Mouse (Mus musculus): ENCODE measurements at regions not wholly inside any gene's neighbourhood (a gene's known extent, or its start where the extent isn't known, plus 50 kb on each side); places are given as distances from the start of the nearest gene placed in this dataset.

- no peaks in the 10 kb centered on the region for H3K9me3 ChIP-seq (ENCODE audit: low read length)
- no peaks in the 10 kb centered on the region for H3K4me1 ChIP-seq (ENCODE audit: insufficient read depth, low read depth, low read length)
- H3K4me3 ChIP-seq (ENCODE audit: low read depth, low read length): no peak overlapping the region
- H3K4me2 ChIP-seq (replicated peaks; ENCODE audit: low read depth, low read length): no peak overlapping the region
- no peak overlapping the region for H3K9ac ChIP-seq (replicated peaks; ENCODE audit: low read depth)
- ATAC-seq: no peak
- no peak for DNase-seq (ENCODE audit: low spot score)
- H3K36me3 ChIP-seq (ENCODE audit: insufficient read depth, low read length): no peaks in the 10 kb centered on the region
- 45% methylated on average over 5 of the region's 5 CpGs for WGBS
- H3K27me3 ChIP-seq (replicated peaks; ENCODE audit: insufficient read depth, low read length): no peaks in the 10 kb centered on the region
- H3K27ac ChIP-seq (ENCODE audit: low read length): no peak overlapping the region
- TF ChIP-seq CTCF (IDR thresholded peaks at IDR 0.05): no peak
- TF ChIP-seq EP300 (IDR thresholded peaks at IDR 0.05): no peak
These were observed 440.4 kb downstream of the Sox2 start for GRCm38 (mm10) chr3:35090496-35091133.

- ATAC-seq (no peak), DNase-seq (ENCODE audit: low spot score) (no peak)
- Histone ChIP-seq H3K36me3 (ENCODE audit: insufficient read depth, low read length) (no peaks in the 10 kb centered on the region), H3K9ac (replicated peaks; ENCODE audit: low read depth) (no peak overlapping the region), H3K4me2 (replicated peaks; ENCODE audit: low read depth, low read length) (no peak overlapping the region), H3K4me1 (ENCODE audit: insufficient read depth, low read depth, low read length) (no peaks in the 10 kb centered on the region), H3K27ac (ENCODE audit: low read length) (no peak overlapping the region), H3K4me3 (ENCODE audit: low read depth, low read length) (no peak overlapping the region), H3K27me3 (replicated peaks; ENCODE audit: insufficient read depth, low read length) (no peaks in the 10 kb centered on the region), H3K9me3 (ENCODE audit: low read length) (no peaks in the 10 kb centered on the region)
- no peak for TF ChIP-seq CTCF (IDR thresholded peaks at IDR 0.05)
- TF ChIP-seq EP300 (IDR thresholded peaks at IDR 0.05): no peak
- 76% methylated on average over 9 of the region's 9 CpGs for WGBS
These were observed 442.8 kb downstream of the Sox2 start for GRCm38 (mm10) chr3:35093001-35093400.

GRCm38 (mm10) chr3:35095221-35095620 is 445.0 kb downstream of the Sox2 start:
- no peaks in the 10 kb centered on the region for H3K9me3 ChIP-seq (ENCODE audit: low read length)
- DNase-seq (ENCODE audit: low spot score): no peak
- no peak overlapping the region for H3K9ac ChIP-seq (replicated peaks; ENCODE audit: low read depth)
- H3K4me2 ChIP-seq (replicated peaks; ENCODE audit: low read depth, low read length): no peak overlapping the region
- 94% methylated on average over 8 of the region's 8 CpGs for WGBS
- H3K36me3 ChIP-seq (ENCODE audit: insufficient read depth, low read length): no peaks in the 10 kb centered on the region
- no peaks in the 10 kb centered on the region for H3K4me1 ChIP-seq (ENCODE audit: insufficient read depth, low read depth, low read length)
- no peak for TF ChIP-seq CTCF (IDR thresholded peaks at IDR 0.05)
- no peak for TF ChIP-seq EP300 (IDR thresholded peaks at IDR 0.05)
- H3K27ac ChIP-seq (ENCODE audit: low read length): no peak overlapping the region
- no peak overlapping the region for H3K4me3 ChIP-seq (ENCODE audit: low read depth, low read length)
- no peaks in the 10 kb centered on the region for H3K27me3 ChIP-seq (replicated peaks; ENCODE audit: insufficient read depth, low read length)
- ATAC-seq: no peak

GRCm38 (mm10) chr3:35096381-35096780 is 446.2 kb downstream of the Sox2 start:
- ATAC-seq (no peak), DNase-seq (ENCODE audit: low spot score) (no peak)
- WGBS: 66% methylated on average over 5 of the region's 5 CpGs

GRCm38 (mm10) chr3:35097766-35098165 is 447.6 kb downstream of the Sox2 start:
- Histone ChIP-seq H3K4me3 (ENCODE audit: low read depth, low read length) (no peak overlapping the region), H3K36me3 (ENCODE audit: insufficient read depth, low read length) (no peaks in the 10 kb centered on the region), H3K27ac (ENCODE audit: low read length) (no peak overlapping the region), H3K4me1 (ENCODE audit: insufficient read depth, low read depth, low read length) (no peaks in the 10 kb centered on the region), H3K27me3 (replicated peaks; ENCODE audit: insufficient read depth, low read length) (no peaks in the 10 kb centered on the region), H3K9ac (replicated peaks; ENCODE audit: low read depth) (no peak overlapping the region), H3K9me3 (ENCODE audit: low read length) (no peaks in the 10 kb centered on the region), H3K4me2 (replicated peaks; ENCODE audit: low read depth, low read length) (no peak overlapping the region)
- 63% methylated on average over 6 of the region's 6 CpGs for WGBS
- ATAC-seq (no peak), DNase-seq (ENCODE audit: low spot score) (no peak)
- TF ChIP-seq CTCF (IDR thresholded peaks at IDR 0.05) (no peak), EP300 (IDR thresholded peaks at IDR 0.05) (no peak)

More at GRCm38 (mm10) chr3:35096381-35096780, 446.2 kb downstream of the Sox2 start:
- no peak overlapping the region for H3K4me2 ChIP-seq (replicated peaks; ENCODE audit: low read depth, low read length)
- no peaks in the 10 kb centered on the region for H3K36me3 ChIP-seq (ENCODE audit: insufficient read depth, low read length)
- no peak overlapping the region for H3K27ac ChIP-seq (ENCODE audit: low read length)
- H3K9ac ChIP-seq (replicated peaks; ENCODE audit: low read depth): no peak overlapping the region
- no peaks in the 10 kb centered on the region for H3K9me3 ChIP-seq (ENCODE audit: low read length)
- H3K4me3 ChIP-seq (ENCODE audit: low read depth, low read length): no peak overlapping the region
- no peaks in the 10 kb centered on the region for H3K4me1 ChIP-seq (ENCODE audit: insufficient read depth, low read depth, low read length)
- no peaks in the 10 kb centered on the region for H3K27me3 ChIP-seq (replicated peaks; ENCODE audit: insufficient read depth, low read length)
- TF ChIP-seq EP300 (IDR thresholded peaks at IDR 0.05) (no peak), CTCF (IDR thresholded peaks at IDR 0.05) (no peak)

GRCm38 (mm10) chr3:35099226-35099625 is 449.0 kb downstream of the Sox2 start:
- H3K9me3 ChIP-seq (ENCODE audit: low read length): no peaks in the 10 kb centered on the region
- no peak overlapping the region for H3K4me2 ChIP-seq (replicated peaks; ENCODE audit: low read depth, low read length)
- no peaks in the 10 kb centered on the region for H3K36me3 ChIP-seq (ENCODE audit: insufficient read depth, low read length)
- H3K27ac ChIP-seq (ENCODE audit: low read length): no peak overlapping the region
- no peak overlapping the region for H3K4me3 ChIP-seq (ENCODE audit: low read depth, low read length)
- H3K27me3 ChIP-seq (replicated peaks; ENCODE audit: insufficient read depth, low read length): no peaks in the 10 kb centered on the region
- H3K4me1 ChIP-seq (ENCODE audit: insufficient read depth, low read depth, low read length): no peaks in the 10 kb centered on the region
- no peak for ATAC-seq
- H3K9ac ChIP-seq (replicated peaks; ENCODE audit: low read depth): no peak overlapping the region
- DNase-seq (ENCODE audit: low spot score): no peak
- TF ChIP-seq CTCF (IDR thresholded peaks at IDR 0.05) (no peak), EP300 (IDR thresholded peaks at IDR 0.05) (no peak)
- WGBS: 41% methylated on average over 3 of the region's 3 CpGs

Data from lung, postnatal 0 days (tissue).